Mouse (Mus musculus): ENCODE data around the gene 2310034C09Rik. TPM values are rescaled to one million over a fixed set of nuclear protein-coding genes. Genes with fewer than 3 reads are reported as not detected.

The 2310034C09Rik gene
- polyA plus RNA-seq, 1 experiment = not detected

DNA sequence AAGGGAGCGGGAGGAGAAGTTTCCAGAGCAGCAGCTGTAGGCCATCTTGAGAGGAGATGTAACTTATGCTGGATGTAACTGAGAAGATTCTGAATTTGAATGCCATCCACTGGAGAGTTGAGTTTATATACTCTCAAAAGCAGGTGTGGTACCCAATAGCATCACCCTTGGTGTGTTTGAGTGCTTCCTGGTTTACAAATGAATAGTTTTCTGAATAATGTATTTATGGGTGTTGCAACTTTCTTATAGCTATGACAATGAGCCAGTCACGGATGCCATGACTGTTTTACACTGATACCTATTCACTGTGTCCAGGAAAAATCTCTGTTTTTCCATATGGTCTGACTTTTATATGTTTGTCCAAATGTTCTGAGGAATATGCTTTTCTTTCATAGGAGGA, 15.5 kb downstream of the 2310034C09Rik start, which contains the start of gene 2310057N15Rik:
TSS of gene 2310057N15Rik (minus strand) at position 101 of the 400 bp plus-strand sequence.
- Histone ChIP-seq H3ac (ENCODE audit: control insufficient read depth, insufficient read length) (no peak within 1 kb of the TSS), H3K4me2 (ENCODE audit: low read depth) (no peak within 1 kb of the TSS), H3K79me2 (ENCODE audit: control insufficient read depth, insufficient read depth) (no peaks in the 10 kb centered on the region), H3K4me3 (no peak within 1 kb of the TSS), H3K27me3 (ENCODE audit: control insufficient read depth, insufficient read depth, insufficient read length) (no peaks in the 10 kb centered on the region), H3K36me3 (ENCODE audit: control insufficient read depth, insufficient read depth) (no peaks in the 10 kb centered on the region)
- TF ChIP-seq REST (IDR thresholded peaks at IDR 0.05; ENCODE audit: insufficient read depth, insufficient read length) = no peak
- TF ChIP-seq MYOD1 (IDR thresholded peaks at IDR 0.05; ENCODE audit: control insufficient read depth in 1 of 3, insufficient read length in 2 of 3, low read depth in 2 of 3) = no peak
- TF ChIP-seq POLR2A (IDR thresholded peaks at IDR 0.05; ENCODE audit: insufficient read length, low read depth) = no peak

DNA sequence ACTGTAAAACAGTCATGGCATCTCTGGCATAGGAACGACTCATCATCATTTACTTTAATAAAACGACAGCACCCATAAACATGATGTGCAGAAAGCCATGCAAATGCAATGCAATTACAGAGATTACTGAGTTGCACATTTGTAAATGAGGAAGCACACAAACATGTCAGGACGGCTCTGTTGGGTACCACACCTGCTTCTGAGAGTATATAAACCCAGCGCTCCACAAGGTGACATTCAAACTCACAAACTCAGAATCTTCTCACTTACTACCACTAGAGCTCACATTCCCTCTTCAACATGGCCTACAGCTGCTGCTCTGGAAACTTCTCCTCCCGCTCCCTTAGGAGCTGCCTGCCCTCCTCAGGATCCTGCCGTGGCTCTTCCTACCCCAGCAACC, 18.9 kb downstream of the 2310034C09Rik start, which contains the start of gene Gm5965:
TSS of gene Gm5965 (plus strand) at position 301 of the 400 bp plus-strand sequence.
- no peaks in the 10 kb centered on the region for H3K27me3 ChIP-seq (ENCODE audit: control insufficient read depth, insufficient read depth, insufficient read length)
- no peak within 1 kb of the TSS for H3ac ChIP-seq (ENCODE audit: control insufficient read depth, insufficient read length)
- no peak within 1 kb of the TSS for H3K4me2 ChIP-seq (ENCODE audit: low read depth)
- TF ChIP-seq E2F4 (IDR thresholded peaks at IDR 0.05; ENCODE audit: insufficient read depth) = no peak
- no peak for TF ChIP-seq USF1 (IDR thresholded peaks at IDR 0.05; ENCODE audit: low read depth)
- TF ChIP-seq MYOD1 (IDR thresholded peaks at IDR 0.05; ENCODE audit: control insufficient read depth in 1 of 3, insufficient read length in 2 of 3, low read depth in 2 of 3) = no peak
- TF ChIP-seq MAX (IDR thresholded peaks at IDR 0.05; ENCODE audit: low read depth) = no peak
- no peak for TF ChIP-seq TCF3 (IDR thresholded peaks at IDR 0.05; ENCODE audit: insufficient read length, low read depth)
- TF ChIP-seq TCF12 (IDR thresholded peaks at IDR 0.05; ENCODE audit: insufficient read depth, poor library complexity, severe bottlenecking) = no peak
- TF ChIP-seq SRF (IDR thresholded peaks at IDR 0.05; ENCODE audit: control insufficient read depth, insufficient read length, low read depth) = no peak
- TF ChIP-seq MYOG (IDR thresholded peaks at IDR 0.05; ENCODE audit: control insufficient read depth in 1 of 3, insufficient read depth in 1 of 3, insufficient read length in 2 of 3, low read depth in 2 of 3) = no peak
- no peak for TF ChIP-seq REST (IDR thresholded peaks at IDR 0.05; ENCODE audit: insufficient read depth, insufficient read length)
- no peak for TF ChIP-seq CEBPB (IDR thresholded peaks at IDR 0.05; ENCODE audit: insufficient read depth, poor library complexity, severe bottlenecking)
- no peak for TF ChIP-seq POLR2AphosphoS2 (IDR thresholded peaks at IDR 0.05; ENCODE audit: insufficient read length, low read depth)
- no peak for TF ChIP-seq POLR2A (IDR thresholded peaks at IDR 0.05; ENCODE audit: insufficient read length, low read depth)
- H3K36me3 ChIP-seq (ENCODE audit: control insufficient read depth, insufficient read depth) = no peaks in the 10 kb centered on the region
- no peaks in the 10 kb centered on the region for H3K79me2 ChIP-seq (ENCODE audit: control insufficient read depth, insufficient read depth)
- H3K4me3 ChIP-seq = no peak within 1 kb of the TSS

DNA sequence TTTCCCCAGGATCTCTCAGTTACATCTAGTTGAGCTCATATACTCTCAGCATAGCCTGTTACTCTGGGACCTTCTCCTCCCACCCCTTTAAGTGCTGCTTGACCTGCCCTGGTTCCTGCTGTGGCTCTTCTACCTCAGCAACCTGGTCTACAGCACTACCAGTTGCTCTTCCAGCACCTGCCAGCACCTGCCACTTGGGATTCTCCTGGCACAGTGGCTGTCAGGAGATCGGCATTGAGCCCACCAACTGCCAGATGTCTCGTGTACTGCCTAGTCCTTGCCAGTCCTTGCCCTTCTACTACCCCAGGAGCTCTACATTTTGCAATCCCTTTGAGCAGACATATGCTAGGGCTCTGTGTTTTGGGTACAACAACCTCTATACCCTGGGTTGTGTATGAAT, 28.1 kb downstream of the 2310034C09Rik start:
- Histone ChIP-seq H3K4me3 (no peak overlapping the region), H3K79me2 (ENCODE audit: control insufficient read depth, insufficient read depth) (no peaks in the 10 kb centered on the region), H3K4me2 (ENCODE audit: low read depth) (no peak overlapping the region), H3K36me3 (ENCODE audit: control insufficient read depth, insufficient read depth) (no peaks in the 10 kb centered on the region), H3ac (ENCODE audit: control insufficient read depth, insufficient read length) (no peak overlapping the region), H3K27me3 (ENCODE audit: control insufficient read depth, insufficient read depth, insufficient read length) (no peaks in the 10 kb centered on the region)
- TF ChIP-seq TCF3 (IDR thresholded peaks at IDR 0.05; ENCODE audit: insufficient read length, low read depth) = no peak
- TF ChIP-seq MYOG (IDR thresholded peaks at IDR 0.05; ENCODE audit: control insufficient read depth in 1 of 3, insufficient read depth in 1 of 3, insufficient read length in 2 of 3, low read depth in 2 of 3) = no peak
- no peak for TF ChIP-seq E2F4 (IDR thresholded peaks at IDR 0.05; ENCODE audit: insufficient read depth)
- no peak for TF ChIP-seq MAX (IDR thresholded peaks at IDR 0.05; ENCODE audit: low read depth)
- no peak for TF ChIP-seq CEBPB (IDR thresholded peaks at IDR 0.05; ENCODE audit: insufficient read depth, poor library complexity, severe bottlenecking)
- no peak for TF ChIP-seq USF1 (IDR thresholded peaks at IDR 0.05; ENCODE audit: low read depth)
- TF ChIP-seq TCF12 (IDR thresholded peaks at IDR 0.05; ENCODE audit: insufficient read depth, poor library complexity, severe bottlenecking) = no peak
- no peak for TF ChIP-seq SRF (IDR thresholded peaks at IDR 0.05; ENCODE audit: control insufficient read depth, insufficient read length, low read depth)
- no peak for TF ChIP-seq MYOD1 (IDR thresholded peaks at IDR 0.05; ENCODE audit: control insufficient read depth in 1 of 3, insufficient read length in 2 of 3, low read depth in 2 of 3)
- no peak for TF ChIP-seq POLR2AphosphoS2 (IDR thresholded peaks at IDR 0.05; ENCODE audit: insufficient read length, low read depth)
- TF ChIP-seq REST (IDR thresholded peaks at IDR 0.05; ENCODE audit: insufficient read depth, insufficient read length) = no peak

Other genes starting within 250 kb of the 2310034C09Rik start
- not detected for gene Cldn8, start 195.7 kb upstream of the 2310034C09Rik start, polyA plus RNA-seq (2012; fragmentation: generic; extraction: Trizol)
- not detected for gene Krtap24-1, start 146.6 kb upstream of the 2310034C09Rik start, polyA plus RNA-seq (2012; fragmentation: generic; extraction: Trizol)
- not detected for gene 2310079G19Rik, start 131.2 kb upstream of the 2310034C09Rik start, polyA plus RNA-seq (2012; fragmentation: generic; extraction: Trizol)
- not detected for gene Krtap26-1, start 111.1 kb upstream of the 2310034C09Rik start, polyA plus RNA-seq (2012; fragmentation: generic; extraction: Trizol)
- gene Krtap27-1, start 87.2 kb upstream of the 2310034C09Rik start, polyA plus RNA-seq (2012; fragmentation: generic; extraction: Trizol) = not detected
- not detected for gene 2310061N02Rik, start 50.9 kb upstream of the 2310034C09Rik start, polyA plus RNA-seq (2012; fragmentation: generic; extraction: Trizol)
- not detected for gene Krtap13-1, start 30.0 kb upstream of the 2310034C09Rik start, polyA plus RNA-seq (2012; fragmentation: generic; extraction: Trizol)
- not detected for gene Krtap13, start 7.2 kb upstream of the 2310034C09Rik start, polyA plus RNA-seq (2012; fragmentation: generic; extraction: Trizol)
- not detected for gene 2310057N15Rik, start 15.4 kb downstream of the 2310034C09Rik start, polyA plus RNA-seq (2012; fragmentation: generic; extraction: Trizol)
- not detected for gene Gm5965, start 19.0 kb downstream of the 2310034C09Rik start, polyA plus RNA-seq (2012; fragmentation: generic; extraction: Trizol)
- gene Gm20741, start 53.4 kb downstream of the 2310034C09Rik start, polyA plus RNA-seq (2012; fragmentation: generic; extraction: Trizol) = not detected
- not detected for gene Krtap15, start 61.4 kb downstream of the 2310034C09Rik start, polyA plus RNA-seq (2012; fragmentation: generic; extraction: Trizol)
- not detected for gene Krtap14, start 67.3 kb downstream of the 2310034C09Rik start, polyA plus RNA-seq (2012; fragmentation: generic; extraction: Trizol)
- not detected for gene Krtap19-1, start 110.6 kb downstream of the 2310034C09Rik start, polyA plus RNA-seq (2012; fragmentation: generic; extraction: Trizol)
- gene Krtap19-2, start 115.4 kb downstream of the 2310034C09Rik start, polyA plus RNA-seq (2012; fragmentation: generic; extraction: Trizol) = not detected
- not detected for gene Krtap19-3, start 119.2 kb downstream of the 2310034C09Rik start, polyA plus RNA-seq (2012; fragmentation: generic; extraction: Trizol)
- gene Krtap19-4, start 126.2 kb downstream of the 2310034C09Rik start, polyA plus RNA-seq (2012; fragmentation: generic; extraction: Trizol) = not detected
- not detected for gene Krtap19-5, start 137.6 kb downstream of the 2310034C09Rik start, polyA plus RNA-seq (2012; fragmentation: generic; extraction: Trizol)
- not detected for gene Krtap19-9b, start 173.4 kb downstream of the 2310034C09Rik start, polyA plus RNA-seq (2012; fragmentation: generic; extraction: Trizol)
- not detected for gene Krtap16-3, start 204.0 kb downstream of the 2310034C09Rik start, polyA plus RNA-seq (2012; fragmentation: generic; extraction: Trizol)